Mouse (Mus musculus) olfactory bulb, adult 2 months (tissue): ENCODE data around the gene Rnf114. TPM values are rescaled to one million over a fixed set of nuclear protein-coding genes. Genes with fewer than 3 reads are reported as not detected.

ENCODE experiments used
- H3K27ac ChIP-seq: fragments of 200-500 bp; 2 replicates; pipeline ENCODE4 v1.5.1; 2012; ENCODE audit warnings: low read depth, low read length; ENCODE audit not compliant: insufficient read depth
- H3K4me1 ChIP-seq: fragments of 200-500 bp; 2 replicates; pipeline ENCODE4 v1.6.1; 2012; ENCODE audit warnings: low read length; ENCODE audit not compliant: control insufficient read depth, insufficient read depth
- H3K4me3 ChIP-seq: fragments of 200-500 bp; 2 replicates; pipeline ENCODE4 v1.5.1; 2012; ENCODE audit warnings: mild to moderate bottlenecking, low read depth, low read length, moderate library complexity; ENCODE audit not compliant: insufficient read depth
- CTCF ChIP-seq: fragments of 200-500 bp; IDR thresholded peaks from 2 replicates; pipeline ENCODE4 v1.5.1; 2012; ENCODE audit warnings: low read depth, mild to moderate bottlenecking, low read length, moderate library complexity; ENCODE audit not compliant: insufficient read depth
- POLR2A ChIP-seq: fragments of 200-500 bp; IDR thresholded peaks from 2 replicates; pipeline ENCODE4 v1.6.1; 2012; ENCODE audit warnings: mild to moderate bottlenecking, low read depth, low read length, moderate library complexity; ENCODE audit not compliant: insufficient read depth
- WGBS: fragments of 180-500 bp; shearing (Covaris S2); methylation state at CpG from one replicate; pipeline ENCODE4 v1.1.7; 2018; 5-methylcytosine and 5-hydroxymethylcytosine counted together
- polyA plus RNA-seq: library from polyadenylated mRNA; stranded (reverse); fragments of >200 nt; gene quantifications from 2 replicates; pipeline ENCODE4 v1.2.4, GENCODE M21; 2012; ENCODE audit warnings: low replicate concordance; ENCODE audit not compliant: missing spikeins, insufficient read depth, insufficient read length

Gene Rnf114
- polyA plus RNA-seq: not detected in 2 replicates

- WGBS: 1% methylated on average over 52 of the region's 52 CpGs
- peak within 1 kb of the TSS; percentile 97 for H3K27ac ChIP-seq
These were observed at the start of gene Rnf114 for GRCm38 (mm10) chr2:167491757-167492708. Gene Rnf114, plus strand, starts transcription at chr2:167492645.

GRCm38 (mm10) chr2:167443411-167444193, 48.8 kb upstream of the Rnf114 start:
- 93% methylated on average over 4 of the region's 4 CpGs for WGBS
- Histone ChIP-seq H3K27ac (no peak overlapping the region), H3K4me1 (peaks cover 16% of the 10 kb centered on the region), H3K4me3 (no peak overlapping the region)
- TF ChIP-seq CTCF (no peak), POLR2A (no peak)

More at GRCm38 (mm10) chr2:167491757-167492708, at the start of gene Rnf114:
- Histone ChIP-seq H3K4me1 (peaks cover 25% of the 10 kb centered on the region), H3K4me3 (peak within 1 kb of the TSS; percentile 67)
- no peak for TF ChIP-seq POLR2A
- TF ChIP-seq CTCF: no peak

GRCm38 (mm10) chr2:167445911-167446780, 46.3 kb upstream of the Rnf114 start:
- peaks cover 24% of the 10 kb centered on the region for H3K4me1 ChIP-seq
- 55% methylated on average over 20 of the region's 20 CpGs for WGBS
- TF ChIP-seq CTCF (no peak), POLR2A (no peak)
- peak overlapping the region; percentile 40; the same call in 1 of the 2 replicates for H3K27ac ChIP-seq
- H3K4me3 ChIP-seq: no peak overlapping the region

- Histone ChIP-seq H3K4me3 (no peak overlapping the region), H3K4me1 (peaks cover 25% of the 10 kb centered on the region), H3K27ac (no peak overlapping the region)
- WGBS: 90% methylated on average over 7 of the region's 7 CpGs
- no peak for TF ChIP-seq CTCF
These were observed 45.2 kb upstream of the Rnf114 start for GRCm38 (mm10) chr2:167447207-167447606.

GRCm38 (mm10) chr2:167447629-167448028, 44.8 kb upstream of the Rnf114 start:
- Histone ChIP-seq H3K4me3 (no peak overlapping the region), H3K4me1 (peaks cover 25% of the 10 kb centered on the region), H3K27ac (peak overlapping the region; percentile 1; the same call in 1 of the 2 replicates)
- WGBS: 79% methylated on average over 8 of the region's 8 CpGs
- TF ChIP-seq POLR2A: no peak
- TF ChIP-seq CTCF: no peak

GRCm38 (mm10) chr2:167449331-167450275, 42.8 kb upstream of the Rnf114 start:
- Histone ChIP-seq H3K4me3 (no peak overlapping the region), H3K4me1 (peaks cover 25% of the 10 kb centered on the region), H3K27ac (no peak overlapping the region)
- TF ChIP-seq POLR2A (no peak), CTCF (no peak)
- WGBS: 90% methylated on average over 21 of the region's 21 CpGs

GRCm38 (mm10) chr2:167450647-167451046, 41.8 kb upstream of the Rnf114 start:
- H3K27ac ChIP-seq: no peak overlapping the region
- TF ChIP-seq POLR2A: no peak
- TF ChIP-seq CTCF: no peak
- 89% methylated on average over 8 of the region's 8 CpGs for WGBS
- no peak overlapping the region for H3K4me3 ChIP-seq
- H3K4me1 ChIP-seq: peaks cover 23% of the 10 kb centered on the region

- peaks cover 9% of the 10 kb centered on the region for H3K4me1 ChIP-seq
- no peak overlapping the region for H3K4me3 ChIP-seq
- WGBS: 36% methylated on average over 3 of the region's 3 CpGs
- H3K27ac ChIP-seq: no peak overlapping the region
- TF ChIP-seq CTCF (no peak), POLR2A (no peak)
These were observed 38.6 kb upstream of the Rnf114 start for GRCm38 (mm10) chr2:167453814-167454213.
